Mouse (Mus musculus): ENCODE measurements around the gene Abcg4. TPM values are rescaled to one million over a fixed set of nuclear protein-coding genes. Genes with fewer than 3 reads are reported as not detected.

Gene Abcg4
- total and polyA plus RNA-seq, 3 experiments, result 4.1 to 17.1 TPM; not detected in 1

DNA sequence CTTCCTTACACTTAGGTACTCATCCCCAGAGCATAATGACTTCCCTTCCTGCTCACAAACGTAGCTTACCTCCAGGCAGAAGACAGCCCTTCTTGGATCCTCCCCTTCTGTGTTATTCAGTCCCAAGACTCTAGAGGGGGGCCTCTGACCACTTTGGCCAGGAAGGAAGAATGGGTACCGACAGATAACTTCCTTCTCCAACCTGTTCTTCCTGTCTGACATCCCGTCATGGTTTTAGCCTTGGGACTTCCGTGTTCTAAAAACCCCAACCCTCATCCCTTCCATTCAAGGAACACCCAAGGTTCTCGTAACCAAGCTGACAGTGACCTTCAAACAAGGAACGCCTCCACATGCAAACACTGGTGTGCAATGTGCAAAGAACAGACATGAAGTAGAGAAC lies 20.0 kb downstream of the Abcg4 start, which contains the start of gene Nlrx1:
TSS of gene Nlrx1 (minus strand) at position 168 of the 400 bp plus-strand sequence.
- TF ChIP-seq ZKSCAN1 (IDR thresholded peaks at IDR 0.05; ENCODE audit: low read depth, low read length) (no peak), ELF1 (IDR thresholded peaks at IDR 0.05; ENCODE audit: low read depth, low read length) (peak; percentile 50; the same call in 1 of the 2 replicates), NRF1 (IDR thresholded peaks at IDR 0.05; ENCODE audit: insufficient read depth, low read depth, low read length, poor library complexity, severe bottlenecking) (no peak), BHLHE40 (IDR thresholded peaks at IDR 0.05; ENCODE audit: borderline replicate concordance, low read depth, low read length) (no peak), ETS1 (IDR thresholded peaks at IDR 0.05; ENCODE audit: low read depth, low read length) (no peak), GABPA (IDR thresholded peaks at IDR 0.05; ENCODE audit: low read depth, low read length) (no peak), RCOR1 (IDR thresholded peaks at IDR 0.05; ENCODE audit: low read depth, low read length) (no peak), MXI1 (IDR thresholded peaks at IDR 0.05; ENCODE audit: low read depth, low read length) (peak; percentile 37), USF2 (IDR thresholded peaks at IDR 0.05; ENCODE audit: borderline replicate concordance in 1 of 2, insufficient read depth in 1 of 2, low read depth in 1 of 2, low read length in 2 of 2) (no peak), JUND (IDR thresholded peaks at IDR 0.05; ENCODE audit: low read depth, low read length) (no peak), MAX (IDR thresholded peaks at IDR 0.05; ENCODE audit: low read length) (no peak), KAT2A (conservative IDR thresholded peaks at IDR 0.05; ENCODE audit: low read depth, low read length) (no peak), CTCF (IDR thresholded peaks at IDR 0.05 in 2 of 3, conservative IDR thresholded peaks at IDR 0.05 in 1 of 3; ENCODE audit: control insufficient read depth in 1 of 3, insufficient read depth in 1 of 3, low read depth in 2 of 3, low read length in 3 of 3, poor library complexity in 1 of 3, severe bottlenecking in 1 of 3) (0 out of 6 replicates have a peak, but pooled peaks of 1 of the 3 experiments have one; percentile 12), POLR2AphosphoS5 (IDR thresholded peaks at IDR 0.05; ENCODE audit: borderline replicate concordance, low read depth, low read length) (no peak), SIN3A (IDR thresholded peaks at IDR 0.05; ENCODE audit: low read length) (no peak), POLR2A (IDR thresholded peaks at IDR 0.05; ENCODE audit: control insufficient read depth in 1 of 2, insufficient read depth in 1 of 2, low read depth in 1 of 2, low read length in 2 of 2, poor library complexity in 1 of 2) (no peak), RAD21 (IDR thresholded peaks at IDR 0.05; ENCODE audit: low read depth, low read length) (peak; percentile 32), E2F4 (IDR thresholded peaks at IDR 0.05; ENCODE audit: borderline replicate concordance, low read depth, low read length) (no peak), TCF12 (IDR thresholded peaks at IDR 0.05; ENCODE audit: low read depth, low read length) (no peak), TBP (IDR thresholded peaks at IDR 0.05; ENCODE audit: low read depth, low read length) (no peak), SMC3 (IDR thresholded peaks at IDR 0.05; ENCODE audit: low read depth, low read length) (no peak)
- H3K36me3 ChIP-seq (ENCODE audit: control insufficient read depth in 1 of 2, insufficient read depth in 2 of 2, low read length in 2 of 2), result peaks cover 0 to 6% of the 10 kb centered on the region in 2 experiments; a peak in 1 of 4 replicates
- H3K9ac ChIP-seq (ENCODE audit: control insufficient read depth, low read depth, low read length, poor library complexity, severe bottlenecking), result peak within 1 kb of the TSS; percentile 87
- DNase-seq (ENCODE audit: low read depth, low spot score), result peak; percentile 73
- H3K9me3 ChIP-seq (replicated peaks; ENCODE audit: insufficient read depth, low read length), result no peaks in the 10 kb centered on the region
- H3K79me2 ChIP-seq (ENCODE audit: control insufficient read depth, insufficient read depth, low read length, poor library complexity), result no peaks in the 10 kb centered on the region; the same call in 1 of the 2 replicates
- no peaks in the 10 kb centered on the region for H3K27me3 ChIP-seq (ENCODE audit: control insufficient read depth in 1 of 2, insufficient read depth in 2 of 2, low read length in 2 of 2)
- H3K4me3 ChIP-seq (ENCODE audit: control insufficient read depth in 1 of 2, insufficient read depth in 1 of 2, low read depth in 2 of 2, low read length in 2 of 2), result peak within 1 kb of the TSS; percentile 66 to 77
- H3K4me1 ChIP-seq (ENCODE audit: control insufficient read depth in 1 of 2, insufficient read depth in 2 of 2, low read length in 2 of 2), result peaks cover 0 to 8% of the 10 kb centered on the region in 2 experiments; a peak in 1 of 4 replicates
- H3K27ac ChIP-seq (ENCODE audit: control insufficient read depth, low read depth, low read length), result peak within 1 kb of the TSS; percentile 75

Measured in MEL (cell line).